Mouse (Mus musculus): Measurements from ENCODE around the gene Herc3. TPM values are rescaled to one million over a fixed set of nuclear protein-coding genes. Genes with fewer than 3 reads are reported as not detected.

The Herc3 gene
- polyA plus RNA-seq, 1 experiment = 110 TPM

- DNase-seq (ENCODE audit: extremely low spot score in 1 of 2, low spot score in 1 of 2) = no peak
Measured at GRCm38 (mm10) chr6:58912842-58913241, 81.6 kb downstream of the Herc3 start.

GRCm38 (mm10) chr6:58913551-58913950 lies 82.3 kb downstream of the Herc3 start:
- DNase-seq (ENCODE audit: extremely low spot score in 1 of 2, low spot score in 1 of 2) = no peak

- no peak for DNase-seq (ENCODE audit: extremely low spot score in 1 of 2, low spot score in 1 of 2)
Measured at GRCm38 (mm10) chr6:58913971-58914370, 82.7 kb downstream of the Herc3 start.

GRCm38 (mm10) chr6:58916498-58916897 lies 85.2 kb downstream of the Herc3 start:
- no peak for DNase-seq (ENCODE audit: extremely low spot score in 1 of 2, low spot score in 1 of 2)

GRCm38 (mm10) chr6:58920735-58921134 lies 89.5 kb downstream of the Herc3 start:
- DNase-seq (ENCODE audit: extremely low spot score in 1 of 2, low spot score in 1 of 2) = peak in 1 of 2 experiments; percentile 41

- DNase-seq (ENCODE audit: extremely low spot score in 1 of 2, low spot score in 1 of 2) = no peak
Measured at GRCm38 (mm10) chr6:58921623-58922022, 90.4 kb downstream of the Herc3 start.

GRCm38 (mm10) chr6:58922511-58922910 lies 91.2 kb downstream of the Herc3 start:
- no peak for DNase-seq (ENCODE audit: extremely low spot score in 1 of 2, low spot score in 1 of 2)

GRCm38 (mm10) chr6:58927881-58928280 lies 96.6 kb downstream of the Herc3 start:
- no peak for DNase-seq (ENCODE audit: extremely low spot score in 1 of 2, low spot score in 1 of 2)

- DNase-seq (ENCODE audit: extremely low spot score in 1 of 2, low spot score in 1 of 2) = peak in 1 of 2 experiments; percentile 55
Measured at GRCm38 (mm10) chr6:58929911-58930431, 98.7 kb downstream of the Herc3 start.

GRCm38 (mm10) chr6:58931149-58931548 lies 99.9 kb downstream of the Herc3 start:
- DNase-seq (ENCODE audit: extremely low spot score in 1 of 2, low spot score in 1 of 2) = no peak

- DNase-seq (ENCODE audit: extremely low spot score in 1 of 2, low spot score in 1 of 2) = peak in 1 of 2 experiments; percentile 42
Measured at GRCm38 (mm10) chr6:58932515-58933188, 101.4 kb downstream of the Herc3 start.

GRCm38 (mm10) chr6:58933189-58933913 lies 102.1 kb downstream of the Herc3 start:
- DNase-seq (ENCODE audit: extremely low spot score in 1 of 2, low spot score in 1 of 2) = peak; percentile 90 to 93

- no peak for DNase-seq (ENCODE audit: extremely low spot score in 1 of 2, low spot score in 1 of 2)
Measured at GRCm38 (mm10) chr6:58934144-58934543, 102.9 kb downstream of the Herc3 start.

- DNase-seq (ENCODE audit: extremely low spot score in 1 of 2, low spot score in 1 of 2) = no peak
Measured at GRCm38 (mm10) chr6:58937726-58938125, 106.5 kb downstream of the Herc3 start.

GRCm38 (mm10) chr6:58942276-58942675 lies 111.0 kb downstream of the Herc3 start:
- DNase-seq (ENCODE audit: extremely low spot score in 1 of 2, low spot score in 1 of 2) = peak in 1 of 2 experiments; percentile 68

GRCm38 (mm10) chr6:58943958-58944357 lies 112.7 kb downstream of the Herc3 start:
- no peak for DNase-seq (ENCODE audit: extremely low spot score in 1 of 2, low spot score in 1 of 2)

GRCm38 (mm10) chr6:58946246-58946645 lies 115.0 kb downstream of the Herc3 start:
- peak in 1 of 2 experiments; percentile 55 for DNase-seq (ENCODE audit: extremely low spot score in 1 of 2, low spot score in 1 of 2)

GRCm38 (mm10) chr6:58946840-58947239 lies 115.6 kb downstream of the Herc3 start:
- DNase-seq (ENCODE audit: extremely low spot score in 1 of 2, low spot score in 1 of 2) = peak in 1 of 2 experiments; percentile 63

GRCm38 (mm10) chr6:58950410-58950809 lies 119.1 kb downstream of the Herc3 start:
- no peak for DNase-seq (ENCODE audit: extremely low spot score in 1 of 2, low spot score in 1 of 2)

GRCm38 (mm10) chr6:58951128-58951992 lies 120.1 kb downstream of the Herc3 start:
- no peak for DNase-seq (ENCODE audit: extremely low spot score in 1 of 2, low spot score in 1 of 2)

- DNase-seq (ENCODE audit: extremely low spot score in 1 of 2, low spot score in 1 of 2) = peak in 1 of 2 experiments; percentile 47
Measured at GRCm38 (mm10) chr6:58960523-58960922, 129.3 kb downstream of the Herc3 start.

Measured in frontal cortex, adult 2 months (tissue).